Mouse (Mus musculus) stomach, postnatal 0 days (tissue): Measurements from ENCODE around the gene F2. TPM values are rescaled to one million over a fixed set of nuclear protein-coding genes. Genes with fewer than 3 reads are reported as not detected.
A peak's percentile ranks its signal among the peaks of the same experiment; 100 is the strongest.

Experiments
- ATAC-seq: fragments of 200-750 bp; cut with Nextera tagmentation; 2 replicates; pipeline ENCODE4 v1.8.0; 2017; ENCODE audit not compliant: low FRiP score, low TSS enrichment
- DNase-seq: peaks from one replicate; pipeline ENCODE4 v3.0.0-alpha.2; 2016; ENCODE audit warnings: low spot score
- H3K27ac ChIP-seq: fragments of 300-500 bp; sonication (generic); replicated peaks from 2 replicates; pipeline ENCODE4 v1.5.1; 2014; ENCODE audit warnings: mild to moderate bottlenecking, control low read depth
- H3K27me3 ChIP-seq: fragments of 300-500 bp; sonication (generic); 2 replicates; pipeline ENCODE4 v1.6.1; 2014; ENCODE audit warnings: low read length; ENCODE audit not compliant: control insufficient read depth, insufficient read depth
- H3K36me3 ChIP-seq: fragments of 300-500 bp; sonication (generic); 2 replicates; pipeline ENCODE4 v1.6.1; 2014; ENCODE audit warnings: low read length, mixed read lengths; ENCODE audit not compliant: control insufficient read depth, insufficient read depth
- H3K4me1 ChIP-seq: fragments of 300-500 bp; sonication (generic); replicated peaks from 2 replicates; pipeline ENCODE4 v1.6.1; 2014; ENCODE audit warnings: antibody characterized with exemption; ENCODE audit not compliant: control insufficient read depth, insufficient read depth
- H3K4me2 ChIP-seq: fragments of 300-500 bp; sonication (generic); replicated peaks from 2 replicates; pipeline ENCODE4 v1.6.1; 2014; ENCODE audit warnings: low read depth, mild to moderate bottlenecking, control low read depth, moderate library complexity
- H3K4me3 ChIP-seq: fragments of 300-500 bp; sonication (generic); 2 replicates; pipeline ENCODE4 v1.5.1; 2014; ENCODE audit warnings: low read depth, low read length, control low read depth
- H3K9ac ChIP-seq: fragments of 300-500 bp; sonication (generic); 2 replicates; pipeline ENCODE4 v1.6.1; 2014; ENCODE audit warnings: mild to moderate bottlenecking, low read length, control low read depth, mixed read lengths
- H3K9me3 ChIP-seq: fragments of 300-500 bp; sonication (generic); 2 replicates; pipeline ENCODE4 v1.6.1; 2016; ENCODE audit warnings: low read length; ENCODE audit not compliant: control insufficient read depth
- CTCF ChIP-seq: IDR thresholded peaks from 2 replicates; pipeline ENCODE4 v1.5.1; 2016; ENCODE audit warnings: antibody characterized with exemption, low read depth, mild to moderate bottlenecking, moderate library complexity
- EP300 ChIP-seq: optimal IDR thresholded peaks from 2 replicates; pipeline ENCODE3; 2016; ENCODE audit warnings: antibody characterized with exemption
- WGBS: fragments of 180-500 bp; shearing (Covaris S2); extraction: QIAGEN DNeasy Blood & Tissue Kit; methylation state at CpG from one replicate; pipeline ENCODE4 v1.1.7; 2014; 5-methylcytosine and 5-hydroxymethylcytosine counted together
- polyA plus RNA-seq: library from polyadenylated mRNA; unstranded; fragments of >200 nt; fragmentation: Nextera tagmentation; extraction: Ambion mirVana; gene quantifications from 2 replicates; pipeline ENCODE4 v1.2.1, GENCODE M21; 2015

The F2 gene
- polyA plus RNA-seq, 1 experiment from 2014 or later, result 3.3 TPM

- no peaks in the 10 kb centered on the region for H3K9me3 ChIP-seq
- no peak overlapping the region for H3K9ac ChIP-seq
- H3K4me3 ChIP-seq, result no peak overlapping the region
- H3K27me3 ChIP-seq, result no peaks in the 10 kb centered on the region
- H3K36me3 ChIP-seq, result peaks cover 13% of the 10 kb centered on the region
- TF ChIP-seq EP300 (no peak), CTCF (no peak)
- H3K4me2 ChIP-seq, result no peak overlapping the region
- DNase-seq, result no peak
- peaks cover 4% of the 10 kb centered on the region; the same call in 1 of the 2 replicates for H3K4me1 ChIP-seq
- H3K27ac ChIP-seq, result no peak overlapping the region
- 95% methylated on average over 11 of the region's 11 CpGs for WGBS
- ATAC-seq, result no peak
Observed at GRCm38 (mm10) chr2:91645811-91646210, 9.6 kb upstream of the F2 start.

- Histone ChIP-seq H3K9me3 (no peaks in the 10 kb centered on the region), H3K9ac (no peak overlapping the region), H3K27ac (no peak overlapping the region), H3K4me3 (no peak overlapping the region), H3K4me1 (peaks cover 4% of the 10 kb centered on the region; the same call in 1 of the 2 replicates), H3K36me3 (peaks cover 13% of the 10 kb centered on the region), H3K4me2 (no peak overlapping the region), H3K27me3 (no peaks in the 10 kb centered on the region)
- WGBS, result 96% methylated on average over 15 of the region's 15 CpGs
- ATAC-seq (no peak), DNase-seq (no peak)
- TF ChIP-seq EP300, result no peak
- TF ChIP-seq CTCF, result no peak
Observed at GRCm38 (mm10) chr2:91645354-91645753, 9.1 kb upstream of the F2 start.

- H3K27me3 ChIP-seq, result no peaks in the 10 kb centered on the region
- ATAC-seq (0 out of 2 replicates have a peak, but pooled peaks have one; percentile 1), DNase-seq (no peak)
- TF ChIP-seq EP300, result no peak
- TF ChIP-seq CTCF, result no peak
- H3K9ac ChIP-seq, result no peak overlapping the region
- H3K36me3 ChIP-seq, result peaks cover 13% of the 10 kb centered on the region
- WGBS, result 86% methylated on average over 11 of the region's 11 CpGs
- H3K4me3 ChIP-seq, result no peak overlapping the region
- H3K27ac ChIP-seq, result no peak overlapping the region
- no peaks in the 10 kb centered on the region for H3K9me3 ChIP-seq
- no peak overlapping the region for H3K4me2 ChIP-seq
- peaks cover 4% of the 10 kb centered on the region; the same call in 1 of the 2 replicates for H3K4me1 ChIP-seq
Observed at GRCm38 (mm10) chr2:91644021-91644420, 7.8 kb upstream of the F2 start.

GRCm38 (mm10) chr2:91642825-91643415 is 6.7 kb upstream of the F2 start:
- peak; percentile 43; the same call in 1 of the 2 replicates for ATAC-seq
- H3K36me3 ChIP-seq, result peaks cover 13% of the 10 kb centered on the region

GRCm38 (mm10) chr2:91638931-91639330 is 2.7 kb upstream of the F2 start:
- Histone ChIP-seq H3K4me2 (no peak overlapping the region), H3K9ac (no peak overlapping the region), H3K4me3 (no peak overlapping the region), H3K4me1 (no peaks in the 10 kb centered on the region), H3K27me3 (no peaks in the 10 kb centered on the region), H3K27ac (no peak overlapping the region), H3K36me3 (no peaks in the 10 kb centered on the region), H3K9me3 (no peaks in the 10 kb centered on the region)
- TF ChIP-seq CTCF, result no peak
- no peak for TF ChIP-seq EP300
- 52% methylated on average over 6 of the region's 6 CpGs for WGBS
- ATAC-seq (peak; percentile 36), DNase-seq (no peak)

More at GRCm38 (mm10) chr2:91642825-91643415, 6.7 kb upstream of the F2 start:
- 77% methylated on average over 2 of the region's 2 CpGs for WGBS
- DNase-seq, result peak; percentile 48
- Histone ChIP-seq H3K4me3 (no peak overlapping the region), H3K27ac (no peak overlapping the region), H3K9me3 (no peaks in the 10 kb centered on the region), H3K9ac (no peak overlapping the region), H3K4me2 (no peak overlapping the region), H3K27me3 (no peaks in the 10 kb centered on the region), H3K4me1 (no peaks in the 10 kb centered on the region)
- TF ChIP-seq EP300, result no peak
- TF ChIP-seq CTCF, result no peak

GRCm38 (mm10) chr2:91636727-91637338 is 619 bp upstream of the F2 start:
- Histone ChIP-seq H3K9ac (no peak overlapping the region), H3K9me3 (no peaks in the 10 kb centered on the region), H3K4me3 (no peak overlapping the region), H3K27me3 (no peaks in the 10 kb centered on the region), H3K4me1 (no peaks in the 10 kb centered on the region), H3K27ac (peak overlapping the region; percentile 81), H3K4me2 (no peak overlapping the region), H3K36me3 (no peaks in the 10 kb centered on the region)
- DNase-seq, result peak; percentile 55
- TF ChIP-seq EP300 (no peak), CTCF (no peak)
- 59% methylated on average over 5 of the region's 5 CpGs for WGBS
- peak; percentile 86 for ATAC-seq
